Mouse (Mus musculus): ENCODE measurements around the gene Tusc2. TPM values are rescaled to one million over a fixed set of nuclear protein-coding genes. Genes with fewer than 3 reads are reported as not detected.
A peak's percentile ranks its signal among the peaks of the same experiment; 100 is the strongest.

Tusc2 gene
- polyA plus RNA-seq, 1 experiment: 127 TPM

GRCm38 (mm10) chr9:107605041-107605661 is 42.1 kb downstream of the Tusc2 start:
- 53% methylated on average over 23 of the region's 23 CpGs for WGBS
- Histone ChIP-seq H3K4me3 (replicated peaks; ENCODE audit: insufficient read depth, low read depth, low read length) (no peak overlapping the region), H3K4me1 (ENCODE audit: control insufficient read depth, insufficient read depth, low read length) (no peaks in the 10 kb centered on the region), H3K27me3 (ENCODE audit: control insufficient read depth, insufficient read depth, low read length) (no peaks in the 10 kb centered on the region), H3K27ac (ENCODE audit: insufficient read depth, low read length) (no peak overlapping the region)
- no peak for DNase-seq
- TF ChIP-seq POLR2A (IDR thresholded peaks at IDR 0.05; ENCODE audit: borderline replicate concordance, insufficient read depth, low read length) (no peak), CTCF (IDR thresholded peaks at IDR 0.05; ENCODE audit: borderline replicate concordance, insufficient read depth, low read depth, low read length) (no peak)

GRCm38 (mm10) chr9:107606591-107606990 is 43.5 kb downstream of the Tusc2 start:
- DNase-seq: no peak
- Histone ChIP-seq H3K4me1 (ENCODE audit: control insufficient read depth, insufficient read depth, low read length) (peaks cover 2% of the 10 kb centered on the region; the same call in 1 of the 2 replicates), H3K27ac (ENCODE audit: insufficient read depth, low read length) (no peak overlapping the region), H3K4me3 (replicated peaks; ENCODE audit: insufficient read depth, low read depth, low read length) (no peak overlapping the region), H3K27me3 (ENCODE audit: control insufficient read depth, insufficient read depth, low read length) (no peaks in the 10 kb centered on the region)
- TF ChIP-seq CTCF (IDR thresholded peaks at IDR 0.05; ENCODE audit: borderline replicate concordance, insufficient read depth, low read depth, low read length): no peak
- TF ChIP-seq POLR2A (IDR thresholded peaks at IDR 0.05; ENCODE audit: borderline replicate concordance, insufficient read depth, low read length): no peak
- 48% methylated on average over 9 of the region's 9 CpGs for WGBS

GRCm38 (mm10) chr9:107607036-107607435 is 44.0 kb downstream of the Tusc2 start:
- no peak for DNase-seq
- Histone ChIP-seq H3K4me3 (replicated peaks; ENCODE audit: insufficient read depth, low read depth, low read length) (no peak overlapping the region), H3K27me3 (ENCODE audit: control insufficient read depth, insufficient read depth, low read length) (no peaks in the 10 kb centered on the region), H3K4me1 (ENCODE audit: control insufficient read depth, insufficient read depth, low read length) (peaks cover 6% of the 10 kb centered on the region), H3K27ac (ENCODE audit: insufficient read depth, low read length) (no peak overlapping the region)
- TF ChIP-seq CTCF (IDR thresholded peaks at IDR 0.05; ENCODE audit: borderline replicate concordance, insufficient read depth, low read depth, low read length) (no peak), POLR2A (IDR thresholded peaks at IDR 0.05; ENCODE audit: borderline replicate concordance, insufficient read depth, low read length) (no peak)
- 81% methylated on average over 2 of the region's 2 CpGs for WGBS

- no peak overlapping the region for H3K27ac ChIP-seq (ENCODE audit: insufficient read depth, low read length)
- no peaks in the 10 kb centered on the region for H3K27me3 ChIP-seq (ENCODE audit: control insufficient read depth, insufficient read depth, low read length)
- WGBS: 74% methylated on average over 9 of the region's 9 CpGs
- DNase-seq: no peak
- TF ChIP-seq CTCF (IDR thresholded peaks at IDR 0.05; ENCODE audit: borderline replicate concordance, insufficient read depth, low read depth, low read length) (no peak), POLR2A (IDR thresholded peaks at IDR 0.05; ENCODE audit: borderline replicate concordance, insufficient read depth, low read length) (no peak)
- peaks cover 9% of the 10 kb centered on the region for H3K4me1 ChIP-seq (ENCODE audit: control insufficient read depth, insufficient read depth, low read length)
- no peak overlapping the region for H3K4me3 ChIP-seq (replicated peaks; ENCODE audit: insufficient read depth, low read depth, low read length)
Measured at GRCm38 (mm10) chr9:107607653-107608245, 44.7 kb downstream of the Tusc2 start.

- H3K27me3 ChIP-seq (ENCODE audit: control insufficient read depth, insufficient read depth, low read length): no peaks in the 10 kb centered on the region
- TF ChIP-seq CTCF (IDR thresholded peaks at IDR 0.05; ENCODE audit: borderline replicate concordance, insufficient read depth, low read depth, low read length) (no peak), POLR2A (IDR thresholded peaks at IDR 0.05; ENCODE audit: borderline replicate concordance, insufficient read depth, low read length) (no peak)
- no peak for DNase-seq
- no peak within 1 kb of the TSS for H3K27ac ChIP-seq (ENCODE audit: insufficient read depth, low read length)
- 53% methylated on average over 12 of the region's 12 CpGs for WGBS
- no peak within 1 kb of the TSS for H3K4me3 ChIP-seq (replicated peaks; ENCODE audit: insufficient read depth, low read depth, low read length)
- peaks cover 9% of the 10 kb centered on the region for H3K4me1 ChIP-seq (ENCODE audit: control insufficient read depth, insufficient read depth, low read length)
Measured at GRCm38 (mm10) chr9:107608741-107609432, 45.8 kb downstream of the Tusc2 start, which contains the start of gene Sema3b. Sema3b (minus strand) TSS chr9:107609229.

- TF ChIP-seq CTCF (IDR thresholded peaks at IDR 0.05; ENCODE audit: borderline replicate concordance, insufficient read depth, low read depth, low read length): no peak
- Histone ChIP-seq H3K4me3 (replicated peaks; ENCODE audit: insufficient read depth, low read depth, low read length) (no peak overlapping the region), H3K27ac (ENCODE audit: insufficient read depth, low read length) (no peak overlapping the region), H3K4me1 (ENCODE audit: control insufficient read depth, insufficient read depth, low read length) (peaks cover 9% of the 10 kb centered on the region), H3K27me3 (ENCODE audit: control insufficient read depth, insufficient read depth, low read length) (no peaks in the 10 kb centered on the region)
- WGBS: 75% methylated on average over 4 of the region's 4 CpGs
- no peak for DNase-seq
Measured at GRCm38 (mm10) chr9:107609433-107609830, 46.4 kb downstream of the Tusc2 start.

GRCm38 (mm10) chr9:107611456-107612190 is 48.6 kb downstream of the Tusc2 start:
- H3K27ac ChIP-seq (ENCODE audit: insufficient read depth, low read length): peak overlapping the region; percentile 98
- peak overlapping the region; percentile 53 for H3K4me3 ChIP-seq (replicated peaks; ENCODE audit: insufficient read depth, low read depth, low read length)
- H3K27me3 ChIP-seq (ENCODE audit: control insufficient read depth, insufficient read depth, low read length): no peaks in the 10 kb centered on the region
- H3K4me1 ChIP-seq (ENCODE audit: control insufficient read depth, insufficient read depth, low read length): peaks cover 9% of the 10 kb centered on the region
- DNase-seq: no peak
- WGBS: 71% methylated on average over 6 of the region's 6 CpGs
- TF ChIP-seq CTCF (IDR thresholded peaks at IDR 0.05; ENCODE audit: borderline replicate concordance, insufficient read depth, low read depth, low read length) (no peak), POLR2A (IDR thresholded peaks at IDR 0.05; ENCODE audit: borderline replicate concordance, insufficient read depth, low read length) (no peak)

Measured in cerebellum, adult 2 months (tissue).